In genomic region chr15:63123123-63123688, GRCm38 (mm10) we compare ENCODE assay signal across 23 mouse cellular contexts.
DNase-seq lines count a peak whose midpoint lies in the region; TF ChIP-seq lines count a peak whose summit lies in the region.
"Had no signal": no experiment of that assay in that cellular context is flagged by ENCODE, and none has a peak within 500 bp of the region (broad histone marks: within the 10 kb centered on the region; RNA-seq: fewer than 3 reads in every experiment).

No protein-coding gene starts in this region.

- 56% methylated on average over 3 of the region's 3 CpGs for WGBS in spleen, adult 2 months

- no peak for DNase-seq in spleen, adult 2 months (ENCODE audit: low read depth in 1 of 2, low spot score in 2 of 2)
- DNase-seq in spleen, postnatal 36 days (ENCODE audit: low spot score in 2 of 2) = no peak
- DNase-seq in CD4-positive helper T cell, adult 2 months (ENCODE audit: low read depth, low spot score) = peak; percentile 47
- peak; percentile 1 for DNase-seq in T-cell, adult 2 months (ENCODE audit: low spot score)
- peak; percentile 62 for DNase-seq in naive thymus-derived CD4-positive, alpha-beta T cell, adult 2 months (ENCODE audit: low read depth)
- no peak for DNase-seq in right cerebral cortex, postnatal 4 days
- DNase-seq in urinary bladder, adult 2 months (ENCODE audit: low spot score) = no peak
- DNase-seq: adrenal gland, postnatal 14 days; cerebellum, adult 11 months; cerebellum, postnatal 14 days; gastrocnemius, postnatal 14 days; heart, adult 11 months; heart, postnatal 10 days; kidney, postnatal 36 days; layer of hippocampus, postnatal 36 days; lung, postnatal 4 days had no signal

- TF ChIP-seq CTCF in spleen, adult 2 months (IDR thresholded peaks at IDR 0.05; ENCODE audit: extremely low read depth, insufficient read depth, insufficient read length, insufficient replicate concordance) = no peak

- no peak for TF ChIP-seq POLR2A in spleen, adult 2 months (IDR thresholded peaks at IDR 0.05; ENCODE audit: low read depth, low read length)

- H3K4me1 ChIP-seq in spleen, adult 2 months (ENCODE audit: control insufficient read depth, insufficient read depth, insufficient read length) = no peaks in the 10 kb centered on the region
- H3K4me1 ChIP-seq: forebrain, embryonic 10.5 days; heart, embryonic 12.5 days; hindbrain, embryonic 10.5 days; limb, embryonic 13.5 days; liver, embryonic 15.5 days; midbrain, embryonic 10.5 days had no signal

- H3K36me3 ChIP-seq in spleen, adult 2 months (ENCODE audit: control insufficient read depth, insufficient read depth, low read length) = no peaks in the 10 kb centered on the region
- H3K36me3 ChIP-seq: forebrain, embryonic 10.5 days; G1E; heart, embryonic 12.5 days; hindbrain, embryonic 10.5 days; limb, embryonic 13.5 days; liver, embryonic 15.5 days; midbrain, embryonic 10.5 days had no signal

- peak overlapping the region; percentile 35; the same call in 1 of the 2 replicates for H3K4me3 ChIP-seq in spleen, adult 2 months (ENCODE audit: extremely low read depth, insufficient read depth, insufficient read length)
- H3K4me3 ChIP-seq: forebrain, embryonic 10.5 days; heart, embryonic 12.5 days; hindbrain, embryonic 10.5 days; limb, embryonic 13.5 days; liver, embryonic 15.5 days; midbrain, embryonic 10.5 days had no signal

- H3K27ac ChIP-seq in spleen, adult 2 months (ENCODE audit: insufficient read depth, low read length) = no peak overlapping the region
- H3K27ac ChIP-seq: forebrain, embryonic 10.5 days; hindbrain, embryonic 10.5 days; limb, embryonic 13.5 days; liver, embryonic 15.5 days; midbrain, embryonic 10.5 days had no signal

- H3K27me3 ChIP-seq in spleen, adult 2 months (ENCODE audit: control insufficient read depth, insufficient read depth, low read length) = no peaks in the 10 kb centered on the region
- H3K27me3 ChIP-seq: heart, embryonic 12.5 days; limb, embryonic 13.5 days; liver, embryonic 15.5 days had no signal

Comparison
In these comparisons a context has a peak if more than half of its experiments do, and no peak if none do; other contexts are left out.
1. DNase-seq: peak in CD4-positive helper T cell, adult 2 months (single experiment), T-cell, adult 2 months (single experiment) and naive thymus-derived CD4-positive, alpha-beta T cell, adult 2 months (single experiment); none in spleen, adult 2 months (0 of 2), spleen, postnatal 36 days (0 of 2), right cerebral cortex, postnatal 4 days (single experiment) and urinary bladder, adult 2 months (single experiment).